Mouse (Mus musculus) C2C12 (cell line): Measurements from ENCODE around the gene Tldc2. TPM values are rescaled to one million over a fixed set of nuclear protein-coding genes. Genes with fewer than 3 reads are reported as not detected.

ENCODE experiments used
- H3K27me3 ChIP-seq: one replicate; pipeline ENCODE4 v1.6.1; 2011; ENCODE audit not compliant: control insufficient read depth, insufficient read depth, insufficient read length
- H3K36me3 ChIP-seq: one replicate; pipeline ENCODE4 v1.6.1; 2011; ENCODE audit not compliant: control insufficient read depth, insufficient read depth
- H3K4me3 ChIP-seq: one replicate; pipeline ENCODE4 v1.5.1; 2011; ENCODE audit warnings: mild to moderate bottlenecking, control low read depth; ENCODE audit not compliant: poor library complexity, insufficient read depth, severe bottlenecking
- H3K79me2 ChIP-seq: one replicate; pipeline ENCODE4 v1.6.1; 2011; ENCODE audit not compliant: control insufficient read depth, insufficient read depth
- H3K79me3 ChIP-seq: one replicate; pipeline ENCODE4 v1.6.1; 2011; ENCODE audit warnings: low read depth, control low read depth
- H3ac ChIP-seq: one replicate; pipeline ENCODE3; 2011; ENCODE audit warnings: low read depth; ENCODE audit not compliant: control insufficient read depth, insufficient read length
- CEBPB ChIP-seq: IDR thresholded peaks from one replicate; pipeline ENCODE4 v1.6.1; 2011; ENCODE audit warnings: low read depth, mild to moderate bottlenecking, control low read depth, moderate library complexity
- CTCF ChIP-seq: IDR thresholded peaks from one replicate; pipeline ENCODE4 v1.5.1; 2011; ENCODE audit not compliant: control insufficient read depth, insufficient read depth, insufficient read length
- FOSL1 ChIP-seq: IDR thresholded peaks from one replicate; pipeline ENCODE4 v1.8.0; 2011; ENCODE audit warnings: mild to moderate bottlenecking, low read length; ENCODE audit not compliant: poor library complexity, insufficient read depth, severe bottlenecking
- MAX ChIP-seq: IDR thresholded peaks from one replicate; pipeline ENCODE4 v1.6.1; 2011; ENCODE audit warnings: mild to moderate bottlenecking, control low read depth
- MYOD1 ChIP-seq: IDR thresholded peaks from one replicate; pipeline ENCODE4 v1.6.1; 2011; ENCODE audit warnings: low read depth; ENCODE audit not compliant: control insufficient read depth, insufficient read length
- MYOG ChIP-seq: IDR thresholded peaks from one replicate; pipeline ENCODE4 v1.6.1; 2011; ENCODE audit not compliant: control insufficient read depth, insufficient read length; ENCODE audit errors: extremely low read depth
- USF1 ChIP-seq: IDR thresholded peaks from one replicate; pipeline ENCODE4 v1.6.1; 2011; ENCODE audit warnings: low read depth, mild to moderate bottlenecking, control low read depth, moderate library complexity
- polyA plus RNA-seq: library from polyadenylated mRNA; unstranded; fragments of >200 nt; fragmentation: generic; extraction: Trizol; gene quantifications from one replicate; pipeline ENCODE4 v1.2.1, GENCODE M21; 2012; ENCODE audit warnings: missing spikeins

Gene Tldc2
- polyA plus RNA-seq, 1 experiment = not detected

- TF ChIP-seq MAX (no peak), CTCF (no peak), MYOG (no peak), FOSL1 (no peak), USF1 (no peak), MYOD1 (no peak)
- peaks cover 5% of the 10 kb centered on the region for H3K27me3 ChIP-seq
- no peaks in the 10 kb centered on the region for H3K79me2 ChIP-seq
- H3K4me3 ChIP-seq = no peak overlapping the region
- H3ac ChIP-seq = no peak overlapping the region
- no peaks in the 10 kb centered on the region for H3K36me3 ChIP-seq
- H3K79me3 ChIP-seq = no peaks in the 10 kb centered on the region
Observed at GRCm38 (mm10) chr2:157087536-157088317, 872 bp downstream of the Tldc2 start.

GRCm38 (mm10) chr2:157092024-157092423 lies 5.2 kb downstream of the Tldc2 start:
- H3K36me3 ChIP-seq = no peaks in the 10 kb centered on the region
- TF ChIP-seq MYOG (no peak), USF1 (no peak), CEBPB (no peak), MYOD1 (no peak), CTCF (no peak), MAX (no peak), FOSL1 (no peak)
- no peak overlapping the region for H3ac ChIP-seq
- H3K27me3 ChIP-seq = peaks cover 5% of the 10 kb centered on the region
- H3K79me3 ChIP-seq = no peaks in the 10 kb centered on the region
- H3K79me2 ChIP-seq = no peaks in the 10 kb centered on the region
- H3K4me3 ChIP-seq = no peak overlapping the region

- H3K27me3 ChIP-seq = no peaks in the 10 kb centered on the region
- no peaks in the 10 kb centered on the region for H3K79me2 ChIP-seq
- TF ChIP-seq CTCF (peak; percentile 93), MAX (no peak)
- H3K4me3 ChIP-seq = no peak overlapping the region
- no peak overlapping the region for H3ac ChIP-seq
- H3K36me3 ChIP-seq = no peaks in the 10 kb centered on the region
- H3K79me3 ChIP-seq = no peaks in the 10 kb centered on the region
Observed at GRCm38 (mm10) chr2:157095005-157095755, 8.3 kb downstream of the Tldc2 start.

GRCm38 (mm10) chr2:157099532-157100318 lies 12.9 kb downstream of the Tldc2 start:
- H3K79me2 ChIP-seq = no peaks in the 10 kb centered on the region
- no peak overlapping the region for H3ac ChIP-seq
- no peak overlapping the region for H3K4me3 ChIP-seq
- H3K27me3 ChIP-seq = no peaks in the 10 kb centered on the region
- TF ChIP-seq MYOD1 = no peak
- TF ChIP-seq CTCF = no peak
- TF ChIP-seq CEBPB = no peak
- TF ChIP-seq USF1 = no peak
- no peak for TF ChIP-seq FOSL1
- no peaks in the 10 kb centered on the region for H3K79me3 ChIP-seq
- peaks cover 38% of the 10 kb centered on the region for H3K36me3 ChIP-seq

- Histone ChIP-seq H3K27me3 (no peaks in the 10 kb centered on the region), H3K4me3 (no peak overlapping the region), H3ac (no peak overlapping the region), H3K79me2 (no peaks in the 10 kb centered on the region), H3K79me3 (no peaks in the 10 kb centered on the region), H3K36me3 (peaks cover 39% of the 10 kb centered on the region)
- TF ChIP-seq USF1 = no peak
- no peak for TF ChIP-seq CEBPB
- TF ChIP-seq MAX = no peak
- TF ChIP-seq MYOG = no peak
Observed at GRCm38 (mm10) chr2:157100319-157100605, 13.4 kb downstream of the Tldc2 start.

- Histone ChIP-seq H3K4me3 (no peak overlapping the region), H3K79me3 (no peaks in the 10 kb centered on the region), H3K79me2 (no peaks in the 10 kb centered on the region), H3ac (no peak overlapping the region), H3K27me3 (no peaks in the 10 kb centered on the region), H3K36me3 (peaks cover 42% of the 10 kb centered on the region)
- no peak for TF ChIP-seq MAX
- TF ChIP-seq MYOG = no peak
- TF ChIP-seq USF1 = no peak
- TF ChIP-seq CEBPB = no peak
- TF ChIP-seq MYOD1 = no peak
- TF ChIP-seq FOSL1 = no peak
- no peak for TF ChIP-seq CTCF
Observed at GRCm38 (mm10) chr2:157101650-157102049, 14.8 kb downstream of the Tldc2 start.
